Mouse (Mus musculus): ENCODE measurements around the gene Pde4a. TPM values are rescaled to one million over a fixed set of nuclear protein-coding genes. Genes with fewer than 3 reads are reported as not detected.
A peak's percentile ranks its signal among the peaks of the same experiment; 100 is the strongest.

Pde4a gene
- polyA plus RNA-seq, 1 experiment: 12.4 TPM

DNA sequence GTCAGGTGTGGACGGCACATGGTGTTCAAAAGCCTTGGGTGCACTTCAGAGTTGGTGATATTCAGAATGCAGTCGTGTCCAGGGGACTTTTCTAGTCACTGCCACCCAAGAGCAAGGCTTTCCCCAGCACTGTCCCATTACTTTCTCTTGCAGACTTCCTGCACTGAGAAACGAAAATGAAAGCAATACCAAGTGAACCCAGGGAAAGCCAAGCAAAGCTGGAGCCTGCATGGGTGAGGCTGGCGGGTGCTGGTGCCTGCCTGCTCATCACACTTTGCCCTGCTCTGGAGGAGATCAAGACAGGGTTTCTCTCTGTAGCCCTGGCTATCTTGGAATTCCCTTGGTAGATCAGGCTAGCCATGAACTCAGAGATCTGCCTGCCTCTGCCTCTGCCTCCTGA, 69.8 kb downstream of the Pde4a start:
- H3K4me1 ChIP-seq (ENCODE audit: control insufficient read depth, insufficient read depth, insufficient read length): peaks cover 15% of the 10 kb centered on the region
- H3K36me3 ChIP-seq (ENCODE audit: control insufficient read depth, insufficient read depth, low read length): peaks cover 22% of the 10 kb centered on the region
- H3K27me3 ChIP-seq (ENCODE audit: control insufficient read depth, insufficient read depth, low read length): no peaks in the 10 kb centered on the region
- WGBS: 34% methylated on average over 4 of the region's 4 CpGs
- DNase-seq (ENCODE audit: low read depth in 1 of 2, low spot score in 2 of 2): peak in 1 of 2 experiments; percentile 41
- peak overlapping the region; percentile 65 for H3K27ac ChIP-seq (ENCODE audit: insufficient read depth, low read length)
- TF ChIP-seq CTCF (IDR thresholded peaks at IDR 0.05; ENCODE audit: extremely low read depth, insufficient read depth, insufficient read length, insufficient replicate concordance): no peak
- no peak for TF ChIP-seq POLR2A (IDR thresholded peaks at IDR 0.05; ENCODE audit: low read depth, low read length)
- H3K4me3 ChIP-seq (ENCODE audit: extremely low read depth, insufficient read depth, insufficient read length): no peak overlapping the region; the same call in 1 of the 2 replicates

GRCm38 (mm10) chr9:21236991-21237367, 71.5 kb downstream of the Pde4a start:
- TF ChIP-seq POLR2A (IDR thresholded peaks at IDR 0.05; ENCODE audit: low read depth, low read length) (no peak), CTCF (IDR thresholded peaks at IDR 0.05; ENCODE audit: extremely low read depth, insufficient read depth, insufficient read length, insufficient replicate concordance) (no peak)

GRCm38 (mm10) chr9:21237368-21238003, 72.0 kb downstream of the Pde4a start:
- H3K27ac ChIP-seq (ENCODE audit: insufficient read depth, low read length): peak overlapping the region; percentile 95
- peak in 1 of 2 experiments; percentile 65 for DNase-seq (ENCODE audit: low read depth in 1 of 2, low spot score in 2 of 2)
- H3K27me3 ChIP-seq (ENCODE audit: control insufficient read depth, insufficient read depth, low read length): no peaks in the 10 kb centered on the region
- peaks cover 10% of the 10 kb centered on the region for H3K36me3 ChIP-seq (ENCODE audit: control insufficient read depth, insufficient read depth, low read length)
- WGBS: 8% methylated on average over 19 of the region's 19 CpGs
- H3K4me3 ChIP-seq (ENCODE audit: extremely low read depth, insufficient read depth, insufficient read length): peak overlapping the region; percentile 82
- TF ChIP-seq POLR2A (IDR thresholded peaks at IDR 0.05; ENCODE audit: low read depth, low read length): no peak
- peak; percentile 34; the same call in 1 of the 2 replicates for TF ChIP-seq CTCF (IDR thresholded peaks at IDR 0.05; ENCODE audit: extremely low read depth, insufficient read depth, insufficient read length, insufficient replicate concordance)
- peaks cover 15% of the 10 kb centered on the region for H3K4me1 ChIP-seq (ENCODE audit: control insufficient read depth, insufficient read depth, insufficient read length)

More at GRCm38 (mm10) chr9:21236991-21237367, 71.5 kb downstream of the Pde4a start:
- Histone ChIP-seq H3K36me3 (ENCODE audit: control insufficient read depth, insufficient read depth, low read length) (peaks cover 10% of the 10 kb centered on the region), H3K27me3 (ENCODE audit: control insufficient read depth, insufficient read depth, low read length) (no peaks in the 10 kb centered on the region), H3K27ac (ENCODE audit: insufficient read depth, low read length) (peak overlapping the region; percentile 95), H3K4me1 (ENCODE audit: control insufficient read depth, insufficient read depth, insufficient read length) (peaks cover 15% of the 10 kb centered on the region), H3K4me3 (ENCODE audit: extremely low read depth, insufficient read depth, insufficient read length) (peak overlapping the region; percentile 82; the same call in 1 of the 2 replicates)
- DNase-seq (ENCODE audit: low read depth in 1 of 2, low spot score in 2 of 2): no peak
- 68% methylated on average over 25 of the region's 25 CpGs for WGBS

DNA sequence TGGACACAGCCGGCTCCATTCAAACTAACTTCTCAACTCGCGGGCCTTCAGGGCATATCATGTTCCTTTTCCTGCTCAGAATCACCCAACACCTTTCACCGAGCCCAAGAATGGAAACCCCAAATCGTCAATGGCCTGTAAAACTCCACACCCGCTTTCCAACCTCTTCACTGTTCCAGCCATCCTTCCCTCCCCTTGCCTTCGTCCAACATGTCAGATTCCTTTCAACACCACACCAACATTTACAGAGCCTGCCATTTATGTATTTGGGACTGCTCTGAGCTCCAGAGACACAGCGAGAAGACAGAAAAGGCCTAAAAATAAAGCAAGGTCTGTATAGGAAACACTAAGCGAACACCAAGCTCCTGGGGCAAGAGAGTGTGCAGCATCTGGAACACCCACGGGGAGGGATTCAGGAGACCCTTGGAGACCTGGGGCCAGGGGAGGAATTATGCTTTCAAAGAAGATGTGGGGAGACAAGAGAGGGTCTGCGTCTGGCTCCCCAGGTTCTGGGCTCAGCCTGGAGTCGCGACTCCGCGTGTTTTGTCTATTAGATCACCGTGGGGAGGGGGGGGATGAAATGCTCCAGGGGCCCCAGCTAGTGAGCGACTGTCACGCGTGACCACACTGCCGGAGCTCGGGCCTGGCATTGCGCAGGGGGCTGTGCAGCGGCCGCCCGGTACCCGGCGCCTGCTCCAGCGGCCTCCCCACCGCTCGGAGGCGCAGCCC, 72.7 kb downstream of the Pde4a start:
- Histone ChIP-seq H3K27me3 (ENCODE audit: control insufficient read depth, insufficient read depth, low read length) (no peaks in the 10 kb centered on the region), H3K36me3 (ENCODE audit: control insufficient read depth, insufficient read depth, low read length) (peaks cover 7% of the 10 kb centered on the region), H3K4me3 (ENCODE audit: extremely low read depth, insufficient read depth, insufficient read length) (peak overlapping the region; percentile 82), H3K4me1 (ENCODE audit: control insufficient read depth, insufficient read depth, insufficient read length) (peaks cover 15% of the 10 kb centered on the region), H3K27ac (ENCODE audit: insufficient read depth, low read length) (peak overlapping the region; percentile 95)
- DNase-seq (ENCODE audit: low read depth in 1 of 2, low spot score in 2 of 2): no peak
- WGBS: 1% methylated on average over 29 of the region's 31 CpGs
- TF ChIP-seq POLR2A (IDR thresholded peaks at IDR 0.05; ENCODE audit: low read depth, low read length) (no peak), CTCF (IDR thresholded peaks at IDR 0.05; ENCODE audit: extremely low read depth, insufficient read depth, insufficient read length, insufficient replicate concordance) (no peak)

DNA sequence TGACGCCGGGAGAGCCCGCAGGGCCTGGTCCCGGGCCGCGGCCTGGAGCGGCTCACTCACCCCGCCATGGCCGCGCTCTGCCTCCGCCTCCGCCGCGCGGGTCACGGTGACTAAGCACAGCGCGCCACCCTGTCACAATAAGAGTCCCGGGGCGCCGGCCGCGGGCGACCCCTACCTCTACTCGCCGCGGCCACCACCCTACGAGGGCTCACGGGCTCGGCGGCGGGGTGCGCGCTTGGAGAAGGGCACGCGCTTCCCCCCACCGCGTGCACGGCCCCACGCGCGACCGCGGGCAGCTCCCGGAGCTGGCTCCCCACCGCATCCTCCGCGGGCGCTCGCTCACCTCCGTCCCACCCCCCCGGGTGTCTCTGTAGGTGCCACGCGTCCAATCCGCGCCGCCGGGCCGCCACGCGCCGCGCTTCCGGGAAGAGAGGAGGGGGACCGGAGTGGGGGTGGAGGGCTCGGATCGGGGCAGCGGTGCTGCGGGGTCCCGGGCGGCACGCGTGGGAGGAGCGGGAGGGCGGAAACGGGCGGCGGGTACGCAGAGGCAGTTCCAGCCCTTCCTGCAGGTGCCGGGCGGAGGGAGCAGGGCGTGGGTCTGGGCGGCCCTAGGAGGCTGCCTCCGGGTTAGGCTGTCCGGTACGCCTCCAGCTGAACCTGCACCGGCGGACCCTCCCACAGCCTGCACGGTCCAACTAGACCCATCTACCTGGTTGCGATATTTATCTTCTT, 73.4 kb downstream of the Pde4a start, which contains the start of gene Keap1:
Gene Keap1 (minus strand): TSS at position 629 of the 732 bp plus-strand sequence.
- WGBS: under 1% methylated on average over 87 of the region's 90 CpGs

DNA sequence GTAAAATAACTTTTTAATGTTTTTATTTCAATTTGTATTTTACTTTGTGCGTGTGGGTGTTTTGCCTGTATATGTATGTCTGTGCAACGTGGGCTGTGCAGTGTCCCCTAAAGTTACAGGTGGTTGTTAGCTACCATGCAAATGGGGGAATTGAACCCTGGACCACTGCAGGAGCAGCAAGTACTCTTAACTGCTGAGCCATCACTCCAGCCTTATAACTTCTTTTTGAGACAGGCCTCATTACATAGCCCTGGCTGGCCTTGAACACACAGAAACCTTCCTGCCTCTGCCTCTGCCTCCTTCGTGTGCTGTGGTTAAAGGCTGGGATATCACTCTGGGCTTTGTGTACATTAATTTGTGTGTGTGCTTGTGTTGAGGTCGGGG, 73.9 kb downstream of the Pde4a start:
- WGBS: 24% methylated on average over 4 of the region's 4 CpGs
- no peak for TF ChIP-seq POLR2A (IDR thresholded peaks at IDR 0.05; ENCODE audit: low read depth, low read length)
- TF ChIP-seq CTCF (IDR thresholded peaks at IDR 0.05; ENCODE audit: extremely low read depth, insufficient read depth, insufficient read length, insufficient replicate concordance): no peak
- peak overlapping the region; percentile 95 for H3K27ac ChIP-seq (ENCODE audit: insufficient read depth, low read length)
- DNase-seq (ENCODE audit: low read depth in 1 of 2, low spot score in 2 of 2): no peak
- H3K4me1 ChIP-seq (ENCODE audit: control insufficient read depth, insufficient read depth, insufficient read length): peaks cover 18% of the 10 kb centered on the region
- H3K4me3 ChIP-seq (ENCODE audit: extremely low read depth, insufficient read depth, insufficient read length): peak overlapping the region; percentile 82
- no peaks in the 10 kb centered on the region for H3K36me3 ChIP-seq (ENCODE audit: control insufficient read depth, insufficient read depth, low read length)
- H3K27me3 ChIP-seq (ENCODE audit: control insufficient read depth, insufficient read depth, low read length): peaks cover 7% of the 10 kb centered on the region

More for the DNA sequence above, 73.4 kb downstream of the Pde4a start, which contains the start of gene Keap1:
- Histone ChIP-seq H3K27me3 (ENCODE audit: control insufficient read depth, insufficient read depth, low read length) (peaks cover 1% of the 10 kb centered on the region; the same call in 1 of the 2 replicates), H3K4me3 (ENCODE audit: extremely low read depth, insufficient read depth, insufficient read length) (peak within 1 kb of the TSS; percentile 82), H3K27ac (ENCODE audit: insufficient read depth, low read length) (peak within 1 kb of the TSS; percentile 95), H3K4me1 (ENCODE audit: control insufficient read depth, insufficient read depth, insufficient read length) (peaks cover 15% of the 10 kb centered on the region), H3K36me3 (ENCODE audit: control insufficient read depth, insufficient read depth, low read length) (peaks cover under 1% of the 10 kb centered on the region; the same call in 1 of the 2 replicates)
- peak in 1 of 2 experiments; percentile 78 for DNase-seq (ENCODE audit: low read depth in 1 of 2, low spot score in 2 of 2)
- no peak for TF ChIP-seq CTCF (IDR thresholded peaks at IDR 0.05; ENCODE audit: extremely low read depth, insufficient read depth, insufficient read length, insufficient replicate concordance)
- peak; percentile 33 for TF ChIP-seq POLR2A (IDR thresholded peaks at IDR 0.05; ENCODE audit: low read depth, low read length)

Measured in spleen, adult 2 months (tissue).